Mouse (Mus musculus) frontal cortex, adult (tissue): ENCODE results near the gene Vmn1r113.
"Not testable (repeated sequence)": the region's sequence is repeated elsewhere in the genome, so short reads cannot be mapped to it uniquely, and the experiment has no call there.

Experiments used
- ATAC-seq: cut with Nextera tagmentation; 2 replicates; pipeline ENCODE4 v1.9.2; 2017; ENCODE audit warnings: mild to moderate bottlenecking, moderate library complexity, mixed read lengths; ENCODE audit not compliant: low TSS enrichment

Gene Vmn1r113

DNA sequence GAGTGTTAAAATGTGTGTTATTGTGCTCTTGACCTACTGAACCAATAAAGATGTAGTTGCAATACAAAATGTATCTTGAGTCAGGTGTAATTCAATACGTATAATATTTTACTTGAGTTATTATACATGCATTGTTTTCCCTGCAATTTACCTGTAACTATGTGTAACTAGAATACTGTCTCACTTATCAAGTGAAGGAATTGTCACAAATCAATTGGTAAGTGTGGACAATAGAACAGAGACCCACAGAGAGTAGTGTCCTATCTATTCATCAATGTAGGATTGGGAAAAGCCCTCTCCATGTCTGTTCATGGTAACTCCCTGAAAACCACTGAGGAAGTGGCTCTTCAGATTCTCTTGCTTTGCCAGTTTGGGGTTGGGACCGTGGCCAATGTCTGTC, at the start of gene Vmn1r113:
Gene Vmn1r113, plus strand, starts transcription at position 301 of the 400 bp plus-strand sequence.
- not testable (repeated sequence) for ATAC-seq

DNA sequence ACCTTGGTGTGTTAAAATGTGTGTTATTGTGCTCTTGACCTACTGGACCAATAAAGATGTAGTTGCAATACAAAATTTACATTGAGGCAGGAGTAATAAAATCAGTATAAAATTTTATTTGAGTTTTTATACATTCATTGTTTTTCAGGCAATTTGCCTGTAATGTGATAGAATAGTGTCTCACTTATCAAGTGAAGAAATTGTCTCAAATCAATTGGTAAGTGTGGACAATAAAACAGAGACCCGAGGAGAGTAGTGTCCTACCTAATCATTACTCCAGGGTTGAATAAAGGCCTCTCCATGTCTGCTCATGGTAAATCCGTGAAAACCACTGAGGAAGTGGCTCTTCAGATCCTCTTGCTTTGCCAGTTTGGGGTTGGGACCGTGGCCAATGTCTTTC, 16.2 kb upstream of the Vmn1r113 start, which contains the start of gene Vmn1r112:
Gene Vmn1r112, plus strand, starts transcription at position 301 of the 400 bp plus-strand sequence.
- not testable (repeated sequence) for ATAC-seq

DNA sequence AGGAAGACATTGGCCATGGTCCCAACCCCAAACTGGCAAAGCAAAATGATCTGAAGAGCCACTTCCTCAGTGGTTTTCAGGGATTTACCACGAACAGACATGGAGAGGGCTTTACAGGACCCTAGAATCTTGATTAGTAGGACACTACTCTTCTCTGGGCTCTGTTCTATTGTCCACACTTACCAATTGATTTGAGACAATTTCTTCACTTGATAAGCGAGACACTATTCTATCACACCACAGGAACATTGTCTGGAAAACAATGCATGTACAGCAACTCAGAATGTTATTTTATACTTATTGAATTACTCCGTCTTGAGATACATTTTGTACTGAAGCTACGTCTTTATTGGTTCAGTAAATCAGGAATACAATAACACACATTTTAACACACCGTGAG, 25.0 kb downstream of the Vmn1r113 start, which contains the start of gene Vmn1r114:
Gene Vmn1r114, minus strand, starts transcription at position 101 of the 400 bp plus-strand sequence.
- ATAC-seq, result not testable (repeated sequence)
